Mouse (Mus musculus): Measurements from ENCODE around the gene Gm5773. TPM values are rescaled to one million over a fixed set of nuclear protein-coding genes. Genes with fewer than 3 reads are reported as not detected.
"Not testable (repeated sequence)": the region's sequence is repeated elsewhere in the genome, so short reads cannot be mapped to it uniquely, and the experiment has no call there.

Gene Gm5773
- not detected in 2 replicates for polyA plus RNA-seq (2012)

DNA sequence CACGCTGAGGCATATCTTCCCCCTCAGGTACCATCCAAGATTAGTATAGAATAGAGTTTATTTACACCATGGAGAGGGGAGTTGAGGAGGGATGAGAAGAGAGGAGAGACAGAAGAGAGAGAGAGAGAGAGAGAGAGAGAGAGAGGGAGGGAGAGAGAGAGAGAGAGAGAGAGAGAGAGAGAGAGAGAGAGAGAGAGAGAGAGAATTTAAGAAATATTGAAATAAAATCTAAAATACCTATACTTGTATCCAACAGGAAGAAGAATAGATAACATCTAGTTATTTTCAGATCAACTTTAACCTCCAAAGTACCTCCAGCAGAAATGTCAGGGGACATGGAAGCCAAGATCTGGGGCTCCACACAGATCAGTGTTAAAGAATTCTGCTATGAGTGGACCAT, at the start of gene Gm5773:
TSS of gene Gm5773 (plus strand) at position 301 of the 400 bp plus-strand sequence.
- not testable (repeated sequence) for H3K36me3 ChIP-seq (ENCODE audit: control insufficient read depth); H3K4me1 ChIP-seq (ENCODE audit: control insufficient read depth); H3K27me3 ChIP-seq (ENCODE audit: control insufficient read depth); H3K4me3 ChIP-seq (replicated peaks)
- peaks cover 15% of the 10 kb centered on the region for H3K9me3 ChIP-seq (ENCODE audit: control insufficient read depth, low read length)

DNA sequence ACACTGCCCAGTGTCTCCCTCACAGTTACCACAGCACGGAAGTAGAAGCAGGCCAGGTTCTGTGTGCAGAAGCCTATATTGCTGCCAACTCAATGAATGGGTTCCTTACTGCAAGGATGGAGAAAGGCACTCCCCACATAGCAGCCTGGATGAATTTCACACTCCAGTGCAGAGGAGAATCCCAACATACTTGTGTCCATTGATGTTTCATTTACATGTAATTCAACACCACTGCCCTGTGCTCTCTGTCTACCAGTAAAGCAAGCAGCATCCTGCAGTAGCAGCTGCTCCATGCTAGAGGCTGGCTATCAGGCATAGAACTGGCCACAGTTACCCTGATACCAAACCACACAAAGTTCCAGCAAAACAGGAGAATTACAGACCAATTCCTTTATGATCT, 27.3 kb upstream of the Gm5773 start:
- not testable (repeated sequence) for H3K4me3 ChIP-seq (replicated peaks); H3K9me3 ChIP-seq (ENCODE audit: control insufficient read depth, low read length); H3K4me1 ChIP-seq (ENCODE audit: control insufficient read depth); H3K36me3 ChIP-seq (ENCODE audit: control insufficient read depth); H3K27me3 ChIP-seq (ENCODE audit: control insufficient read depth)

DNA sequence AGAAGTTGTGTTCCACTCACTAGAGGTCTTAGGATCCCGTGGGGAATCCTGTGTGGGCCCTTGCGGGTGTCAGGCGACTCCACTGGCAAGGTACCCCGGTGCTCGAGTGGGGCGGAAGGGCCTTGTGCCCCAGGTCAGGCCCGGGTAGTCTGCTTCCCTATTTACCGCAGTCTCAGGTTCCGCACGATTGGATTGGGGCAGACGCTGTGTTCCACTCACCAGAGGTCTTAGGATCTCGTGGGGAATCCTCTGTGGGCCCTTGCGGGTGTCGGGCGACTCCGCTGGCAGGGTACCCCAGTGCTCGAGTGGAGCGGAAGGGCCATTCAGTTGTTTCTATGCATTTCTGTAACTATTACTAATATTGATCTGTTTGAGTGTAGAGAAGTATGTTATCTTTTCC, 18.8 kb upstream of the Gm5773 start:
- H3K27me3 ChIP-seq (ENCODE audit: control insufficient read depth); H3K4me3 ChIP-seq (replicated peaks); H3K9me3 ChIP-seq (ENCODE audit: control insufficient read depth, low read length); H3K36me3 ChIP-seq (ENCODE audit: control insufficient read depth); H3K4me1 ChIP-seq (ENCODE audit: control insufficient read depth): not testable (repeated sequence)

DNA sequence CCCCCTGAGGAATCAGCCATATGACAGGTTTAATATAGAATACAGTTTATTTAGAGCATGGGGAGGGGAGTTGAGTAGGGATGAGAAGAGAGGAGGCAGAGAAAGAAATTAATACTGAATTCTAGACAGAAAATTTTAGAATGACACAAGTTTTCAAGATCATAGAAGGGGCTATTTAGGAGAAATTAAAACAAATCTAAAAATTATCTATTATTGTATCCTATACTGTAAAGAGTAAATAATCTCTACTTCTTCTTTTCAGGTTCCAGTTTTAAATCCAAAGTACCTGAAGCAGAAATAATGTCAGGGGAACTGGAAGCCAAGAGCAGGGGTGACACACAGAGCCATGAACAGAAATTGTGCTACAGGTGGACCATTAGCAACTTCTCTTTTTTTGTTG, 23.3 kb downstream of the Gm5773 start, which contains the start of gene Tdpoz4:
TSS of gene Tdpoz4 (plus strand) at position 301 of the 400 bp plus-strand sequence.
- H3K4me1 ChIP-seq (ENCODE audit: control insufficient read depth); H3K36me3 ChIP-seq (ENCODE audit: control insufficient read depth); H3K4me3 ChIP-seq (replicated peaks); H3K27me3 ChIP-seq (ENCODE audit: control insufficient read depth): not testable (repeated sequence)
- H3K9me3 ChIP-seq (ENCODE audit: control insufficient read depth, low read length), result peaks cover 21% of the 10 kb centered on the region

GRCm38 (mm10) chr3:93813341-93813740, 40.5 kb downstream of the Gm5773 start:
- peaks cover 21% of the 10 kb centered on the region for H3K9me3 ChIP-seq (ENCODE audit: control insufficient read depth, low read length)
- not testable (repeated sequence) for H3K4me1 ChIP-seq (ENCODE audit: control insufficient read depth); H3K4me3 ChIP-seq (replicated peaks); H3K36me3 ChIP-seq (ENCODE audit: control insufficient read depth); H3K27me3 ChIP-seq (ENCODE audit: control insufficient read depth)

Other genes starting within 250 kb of the Gm5773 start
- 0.07 and 0.11 TPM in 2 replicates for gene S100a10, start 217.9 kb upstream of the Gm5773 start, polyA plus RNA-seq (2012)
- not detected in 2 replicates for gene Tdpoz2, start 120.3 kb upstream of the Gm5773 start, polyA plus RNA-seq (2012)
- not detected in 2 replicates for gene Tdpoz1, start 96.7 kb upstream of the Gm5773 start, polyA plus RNA-seq (2012)
- not detected in 2 replicates for gene Gm37596, start 79.9 kb upstream of the Gm5773 start, polyA plus RNA-seq (2012)
- not detected in 2 replicates for gene Tdpoz4, start 23.4 kb downstream of the Gm5773 start, polyA plus RNA-seq (2012)
- not detected in 2 replicates for gene Tdpoz3, start 53.0 kb downstream of the Gm5773 start, polyA plus RNA-seq (2012)
- gene Gm9117, start 170.5 kb downstream of the Gm5773 start, polyA plus RNA-seq (2012), result 0.13 TPM in 1 of 2 replicates, not detected in the other
- gene Tdpoz5, start 188.3 kb downstream of the Gm5773 start, polyA plus RNA-seq (2012), result not detected in 2 replicates